Mouse (Mus musculus) thymus, postnatal 14 days (tissue): Measurements from ENCODE around the gene Gm21738.
"Not testable (repeated sequence)": the region's sequence is repeated elsewhere in the genome, so short reads cannot be mapped to it uniquely, and the experiment has no call there.

Experiments used
- DNase-seq: peaks from one replicate; pipeline ENCODE4 v3.0.0; 2021

The Gm21738 gene

DNA sequence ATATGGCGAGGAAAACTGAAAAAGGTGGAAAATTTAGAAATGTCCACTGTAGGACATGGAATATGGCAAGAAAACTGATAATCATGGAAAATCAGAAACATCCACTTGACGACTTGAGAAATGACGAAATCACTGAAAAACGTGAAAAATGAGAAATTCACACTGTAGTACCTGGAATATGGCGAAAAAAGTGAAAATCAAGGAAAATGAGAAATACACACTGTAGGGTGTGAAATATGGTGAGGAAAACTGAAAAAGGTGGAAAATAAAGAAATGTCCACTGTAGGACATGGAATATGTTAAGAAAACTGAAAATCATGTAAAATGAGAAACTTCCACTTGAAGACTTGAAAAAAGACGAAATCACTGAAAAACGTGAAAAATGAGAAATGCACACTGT lies at the start of gene Gm21738:
TSS of gene Gm21738 (minus strand) at position 101 of the 400 bp plus-strand sequence.
- not testable (repeated sequence) for DNase-seq

DNA sequence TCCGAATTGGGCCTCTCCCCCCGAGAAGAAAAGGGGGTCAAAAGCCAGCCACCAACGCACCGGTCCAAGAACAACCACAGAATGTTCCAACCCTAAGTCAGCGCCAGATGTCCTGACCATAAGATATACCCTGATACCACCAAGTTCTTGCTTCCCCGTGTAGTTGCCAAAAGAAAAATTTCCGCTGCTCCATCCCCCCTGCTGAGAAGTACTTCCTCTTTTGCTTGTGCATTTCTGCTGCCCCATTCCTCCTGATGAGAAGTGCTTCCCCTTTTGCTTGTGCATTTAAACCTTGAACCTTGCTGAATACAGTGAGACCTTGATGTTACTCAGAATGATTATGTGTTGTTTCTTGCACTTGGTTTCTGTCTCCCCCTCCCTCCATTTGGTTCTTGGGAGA lies 35.0 kb downstream of the Gm21738 start:
- not testable (repeated sequence) for DNase-seq
